Mouse (Mus musculus): ENCODE measurements around the gene Usp17lb.
"Not testable (repeated sequence)": the region's sequence is repeated elsewhere in the genome, so short reads cannot be mapped to it uniquely, and the experiment has no call there.

Gene Usp17lb

GRCm38 (mm10) chr7:104842503-104842902 is at the start of gene Usp17lb:
Gene Usp17lb, minus strand, starts transcription at chr7:104842603.
- DNase-seq (ENCODE audit: low read depth, low spot score) = no peak

DNA sequence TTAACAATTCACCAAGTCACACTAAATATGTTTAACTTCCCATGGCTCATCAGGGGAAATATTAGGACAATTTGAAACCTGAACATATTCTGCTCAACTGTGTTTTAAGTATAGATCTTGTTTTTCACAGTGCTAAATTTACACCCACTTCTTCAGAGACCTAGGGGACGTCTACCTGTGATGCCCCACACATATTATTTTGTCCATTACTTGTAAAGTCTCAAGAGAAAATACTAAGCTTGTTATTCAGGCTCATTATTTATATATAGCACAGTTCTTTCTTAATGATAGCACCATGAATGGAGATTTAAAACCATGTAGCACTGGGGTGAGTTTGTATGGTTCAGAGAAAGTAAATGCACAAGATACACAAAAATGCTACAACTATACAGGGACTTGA is 35.3 kb upstream of the Usp17lb start, which contains the start of gene Olfr665:
Olfr665 (plus strand) TSS at position 301 of the 400 bp plus-strand sequence.
- no peak for DNase-seq (ENCODE audit: low read depth, low spot score)

- DNase-seq (ENCODE audit: low read depth, low spot score) = no peak
These were observed 19.0 kb upstream of the Usp17lb start for GRCm38 (mm10) chr7:104861381-104861780.

DNA sequence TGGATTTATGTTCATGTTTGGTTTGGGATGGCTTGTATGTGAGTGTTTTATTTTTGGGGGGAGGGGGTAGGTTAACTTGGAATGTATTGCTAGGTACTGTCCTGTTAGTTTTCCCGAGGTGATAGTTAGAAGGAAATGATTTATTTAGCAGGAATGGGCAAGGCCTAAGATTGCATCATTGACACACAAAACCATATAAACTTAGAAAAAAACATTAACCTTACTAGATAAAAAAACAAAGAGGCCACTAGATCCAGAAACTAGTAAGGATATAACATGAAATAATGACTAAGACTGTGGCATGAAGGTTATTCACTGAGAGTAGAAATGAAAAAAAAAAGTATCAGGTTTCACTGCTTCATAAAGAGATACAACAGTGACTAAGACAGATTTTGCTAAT is 15.3 kb upstream of the Usp17lb start:
- no peak for DNase-seq (ENCODE audit: low read depth, low spot score)

DNA sequence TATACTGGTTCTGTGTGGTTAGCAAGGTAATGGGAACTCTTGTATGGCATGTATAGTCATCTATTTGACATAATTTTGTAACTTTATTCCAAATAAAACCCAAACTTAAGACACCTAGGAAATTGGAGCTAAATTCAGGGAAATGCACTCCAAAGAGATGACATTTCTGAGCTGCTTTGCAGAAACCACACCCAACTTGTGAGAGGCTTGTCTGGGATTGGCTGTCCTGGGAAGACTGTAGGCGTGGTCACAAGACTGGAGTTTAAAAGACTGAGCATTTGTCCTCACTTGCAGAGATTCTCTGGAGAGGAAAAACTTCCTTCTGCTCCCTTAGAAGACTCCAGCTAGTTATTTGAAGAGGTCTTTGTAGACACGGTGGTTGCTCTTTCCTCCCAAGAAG is 14.3 kb upstream of the Usp17lb start, which contains the start of gene Usp17la:
Usp17la (plus strand) TSS at position 301 of the 400 bp plus-strand sequence.
- DNase-seq (ENCODE audit: low read depth, low spot score) = not testable (repeated sequence)

DNA sequence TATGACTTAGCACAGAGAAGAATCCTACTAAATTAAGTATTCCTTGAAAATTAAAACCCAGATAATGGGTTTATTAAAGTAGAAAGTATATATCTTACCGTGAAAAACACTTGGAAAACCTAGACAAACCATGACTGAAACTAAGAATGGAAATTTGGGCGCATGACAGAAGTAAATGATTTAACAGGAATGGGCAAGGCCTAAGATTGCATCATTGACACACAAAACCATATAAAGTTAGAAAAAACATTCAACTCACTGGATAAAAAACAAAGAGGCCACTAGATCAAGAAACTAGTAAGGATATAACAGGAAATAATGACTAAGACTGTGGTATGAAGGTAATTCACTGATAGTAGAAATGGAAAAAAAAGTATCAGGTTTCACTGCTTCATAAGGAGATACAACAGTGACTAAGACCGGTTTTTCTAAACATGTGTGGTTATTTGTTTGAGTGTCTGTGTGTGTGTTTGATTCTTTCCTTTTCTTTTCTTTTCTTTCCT is 12.9 kb upstream of the Usp17lb start:
- no peak for DNase-seq (ENCODE audit: low read depth, low spot score)

DNA sequence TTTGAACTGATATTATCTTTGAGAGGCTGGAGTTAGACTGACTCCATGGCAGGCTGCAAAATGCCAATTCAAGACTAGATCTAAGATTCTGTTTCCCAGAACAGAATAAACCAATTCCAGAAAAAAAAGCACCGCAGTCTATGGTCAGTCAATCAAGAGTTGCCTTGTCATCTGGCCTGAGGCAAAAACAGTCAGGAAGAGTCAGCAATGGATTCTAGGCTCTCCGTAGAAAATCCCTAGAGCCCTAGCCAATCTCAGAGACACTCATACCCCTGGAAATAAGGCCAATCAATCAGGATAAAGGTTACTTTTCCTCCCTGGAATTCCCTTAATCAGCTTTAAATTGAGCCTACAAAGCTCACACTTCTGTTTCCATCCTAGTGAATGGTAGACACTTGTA is 9.1 kb upstream of the Usp17lb start:
- peak; percentile 0 for DNase-seq (ENCODE audit: low read depth, low spot score)

DNA sequence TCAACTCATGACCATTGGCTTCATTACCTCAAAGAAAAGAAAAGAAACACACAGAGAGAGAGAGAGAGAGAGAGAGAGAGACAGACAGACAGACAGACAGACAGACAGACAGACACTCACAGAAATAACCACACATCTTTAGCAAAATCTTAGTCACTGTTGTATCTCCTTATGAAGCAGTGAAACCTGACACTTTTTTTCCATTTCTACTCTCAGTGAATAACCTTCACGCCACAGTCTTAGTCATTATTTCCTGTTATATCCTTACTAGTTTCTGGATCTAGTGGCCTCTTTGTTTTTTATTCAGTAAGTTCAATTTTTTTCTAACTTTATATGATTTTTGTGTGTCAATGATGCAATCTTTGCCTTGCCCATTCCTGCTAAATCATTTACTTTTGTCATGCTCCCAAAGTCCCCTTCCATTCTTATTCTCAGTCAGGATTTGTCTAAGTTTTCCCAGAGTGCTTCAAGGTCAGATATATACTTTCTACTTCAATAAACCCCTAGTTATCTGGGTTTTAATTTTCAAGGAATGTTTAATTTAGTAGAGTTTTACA is 1.4 kb upstream of the Usp17lb start:
- DNase-seq (ENCODE audit: low read depth, low spot score) = no peak

- not testable (repeated sequence) for DNase-seq (ENCODE audit: low read depth, low spot score)
These were observed 32.1 kb downstream of the Usp17lb start for GRCm38 (mm10) chr7:104810335-104810734.

- DNase-seq (ENCODE audit: low read depth, low spot score) = no peak
These were observed 51.6 kb downstream of the Usp17lb start for GRCm38 (mm10) chr7:104790796-104791195.
